Mouse (Mus musculus) testis, adult 2 months (tissue): ENCODE measurements around the gene Itln1.

Experiments
- CTCF ChIP-seq: fragments of 200-500 bp; IDR thresholded peaks from 2 replicates; pipeline ENCODE4 v1.5.1; 2012; ENCODE audit warnings: low read depth, mild to moderate bottlenecking, inconsistent platforms, low read length, moderate library complexity; ENCODE audit not compliant: control insufficient read depth, insufficient read depth, insufficient replicate concordance
- POLR2A ChIP-seq: fragments of 200-500 bp; IDR thresholded peaks from 2 replicates; pipeline ENCODE4 v1.6.1; 2012; ENCODE audit warnings: low read depth, mild to moderate bottlenecking, inconsistent platforms, low read length, moderate library complexity; ENCODE audit not compliant: control insufficient read depth

DNA sequence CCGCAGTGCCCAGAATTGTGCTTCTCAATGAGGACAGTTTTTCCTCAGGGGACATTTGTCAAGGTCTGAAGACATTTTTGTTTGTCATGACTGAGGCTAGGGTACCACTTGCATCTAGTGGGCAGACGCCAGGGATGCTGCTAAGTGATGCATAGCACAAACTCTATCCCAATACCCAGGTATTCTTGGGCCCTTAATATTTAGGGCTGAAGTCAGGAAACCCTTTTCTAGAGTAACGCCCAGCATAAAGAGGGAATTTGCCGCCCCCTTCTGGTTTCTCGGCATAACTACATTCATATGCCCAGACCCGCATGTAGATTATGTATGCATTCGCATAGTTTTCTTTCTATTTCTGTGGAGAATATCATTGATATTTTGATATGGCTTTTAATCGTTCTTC, 31.7 kb upstream of the Itln1 start:
- TF ChIP-seq CTCF = no peak
- TF ChIP-seq POLR2A = no peak
